Mouse (Mus musculus) kidney, embryonic 16.5 days (tissue): Measurements from ENCODE around the gene Ubtd2. TPM values are rescaled to one million over a fixed set of nuclear protein-coding genes. Genes with fewer than 3 reads are reported as not detected.
A peak's percentile ranks its signal among the peaks of the same experiment; 100 is the strongest.

Experiments used
- ATAC-seq: fragments of 200-750 bp; cut with Nextera tagmentation; 2 replicates; pipeline ENCODE4 v1.8.0; 2017; ENCODE audit warnings: moderate TSS enrichment; ENCODE audit not compliant: low FRiP score, low TSS enrichment
- H3K27ac ChIP-seq: fragments of 300-500 bp; sonication (generic); 2 replicates; pipeline ENCODE4 v1.5.1; 2014; ENCODE audit warnings: low read length
- H3K27me3 ChIP-seq: fragments of 300-500 bp; sonication (generic); 2 replicates; pipeline ENCODE4 v1.6.1; 2014; ENCODE audit warnings: low read length, control low read depth, mixed read lengths; ENCODE audit not compliant: insufficient read depth
- H3K36me3 ChIP-seq: fragments of 300-500 bp; sonication (generic); 2 replicates; pipeline ENCODE4 v1.6.1; 2014; ENCODE audit warnings: low read length, control low read depth, mixed read lengths; ENCODE audit not compliant: insufficient read depth
- H3K4me1 ChIP-seq: fragments of 300-500 bp; sonication (generic); 2 replicates; pipeline ENCODE4 v1.6.1; 2014; ENCODE audit warnings: low read length, control low read depth, mixed read lengths; ENCODE audit not compliant: insufficient read depth
- H3K4me2 ChIP-seq: fragments of 300-500 bp; sonication (generic); replicated peaks from 2 replicates; pipeline ENCODE4 v1.6.1; 2014; ENCODE audit warnings: low read depth, low read length
- H3K4me3 ChIP-seq: fragments of 300-500 bp; sonication (generic); 2 replicates; pipeline ENCODE4 v1.5.1; 2014; ENCODE audit warnings: mild to moderate bottlenecking, low read length
- H3K9ac ChIP-seq: fragments of 300-500 bp; sonication (generic); replicated peaks from 2 replicates; pipeline ENCODE4 v1.6.1; 2014; ENCODE audit warnings: low read length
- H3K9me3 ChIP-seq: fragments of 300-500 bp; sonication (generic); 2 replicates; pipeline ENCODE4 v1.6.1; 2016; ENCODE audit warnings: low read length, control low read depth
- whole genome bisulfite sequencing: fragments of 180-500 bp; shearing (Covaris S2); extraction: QIAGEN DNeasy Blood & Tissue Kit; methylation state at CpG from one replicate; pipeline ENCODE4 v1.1.7; 2014; 5-methylcytosine and 5-hydroxymethylcytosine counted together
- polyA plus RNA-seq: library from polyadenylated mRNA; unstranded; fragments of >200 nt; fragmentation: Nextera tagmentation; extraction: Ambion mirVana; gene quantifications from 2 replicates; pipeline ENCODE4 v1.2.1, GENCODE M21; 2015

Ubtd2 gene
- polyA plus RNA-seq, 1 experiment from 2014 or later: 45.6 TPM

DNA sequence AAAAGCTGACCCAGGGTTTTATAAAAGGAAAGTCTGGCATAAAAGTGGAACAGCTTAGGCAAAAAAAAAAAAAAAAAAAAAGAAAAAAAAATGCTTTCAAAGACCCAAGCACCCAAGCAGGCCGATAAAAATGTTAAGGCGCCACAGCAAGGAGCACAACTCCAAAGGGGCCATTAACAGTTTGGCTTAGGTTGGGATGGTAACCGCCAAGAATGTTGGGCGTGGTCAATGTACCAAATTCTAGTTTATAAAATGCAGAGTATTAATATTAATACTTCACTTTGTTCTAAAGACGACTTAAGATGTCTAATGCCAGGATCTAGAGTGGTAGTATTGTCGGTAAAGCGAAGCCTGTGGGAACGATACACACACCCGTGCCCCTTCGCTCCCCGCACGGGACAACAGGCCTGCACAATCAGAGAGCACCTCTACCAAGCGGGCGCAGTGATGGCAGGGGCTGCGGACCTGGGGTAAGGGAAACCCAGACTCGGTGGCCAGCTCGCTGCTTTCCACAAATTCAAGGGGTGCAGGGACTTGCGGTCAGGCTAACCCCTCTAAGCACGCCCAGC, 855 bp upstream of the Ubtd2 start:
- no peak; the same call in 1 of the 2 replicates for ATAC-seq
- Histone ChIP-seq H3K36me3 (no peaks in the 10 kb centered on the region), H3K9ac (peak overlapping the region; percentile 98), H3K4me2 (peak overlapping the region; percentile 98), H3K4me3 (peak overlapping the region; percentile 95), H3K4me1 (peaks cover 11% of the 10 kb centered on the region), H3K27ac (peak overlapping the region; percentile 98), H3K27me3 (no peaks in the 10 kb centered on the region), H3K9me3 (no peaks in the 10 kb centered on the region)
- WGBS: 4% methylated on average over 19 of the region's 19 CpGs

- Histone ChIP-seq H3K4me1 (peaks cover 9% of the 10 kb centered on the region), H3K36me3 (no peaks in the 10 kb centered on the region), H3K4me3 (peak overlapping the region; percentile 95), H3K4me2 (peak overlapping the region; percentile 98), H3K9me3 (no peaks in the 10 kb centered on the region), H3K9ac (peak overlapping the region; percentile 98), H3K27me3 (no peaks in the 10 kb centered on the region), H3K27ac (peak overlapping the region; percentile 98)
- peak; percentile 56 for ATAC-seq
- under 1% methylated on average over 58 of the region's 58 CpGs for WGBS
Measured at GRCm38 (mm10) chr11:32455507-32456141, 454 bp downstream of the Ubtd2 start.

GRCm38 (mm10) chr11:32456356-32456755, 1.2 kb downstream of the Ubtd2 start:
- no peak for ATAC-seq
- Histone ChIP-seq H3K36me3 (no peaks in the 10 kb centered on the region), H3K4me3 (peak overlapping the region; percentile 95), H3K27me3 (no peaks in the 10 kb centered on the region), H3K9ac (peak overlapping the region; percentile 98), H3K27ac (peak overlapping the region; percentile 98; the same call in 1 of the 2 replicates), H3K9me3 (no peaks in the 10 kb centered on the region), H3K4me1 (peaks cover 9% of the 10 kb centered on the region), H3K4me2 (peak overlapping the region; percentile 98)
- 3% methylated on average over 6 of the region's 6 CpGs for WGBS

GRCm38 (mm10) chr11:32464282-32464681, 9.1 kb downstream of the Ubtd2 start:
- Histone ChIP-seq H3K4me3 (no peak overlapping the region), H3K9me3 (no peaks in the 10 kb centered on the region), H3K27me3 (no peaks in the 10 kb centered on the region), H3K36me3 (no peaks in the 10 kb centered on the region), H3K4me1 (no peaks in the 10 kb centered on the region), H3K27ac (no peak overlapping the region), H3K4me2 (no peak overlapping the region), H3K9ac (no peak overlapping the region)
- 61% methylated on average over 2 of the region's 2 CpGs for WGBS
- no peak for ATAC-seq

DNA sequence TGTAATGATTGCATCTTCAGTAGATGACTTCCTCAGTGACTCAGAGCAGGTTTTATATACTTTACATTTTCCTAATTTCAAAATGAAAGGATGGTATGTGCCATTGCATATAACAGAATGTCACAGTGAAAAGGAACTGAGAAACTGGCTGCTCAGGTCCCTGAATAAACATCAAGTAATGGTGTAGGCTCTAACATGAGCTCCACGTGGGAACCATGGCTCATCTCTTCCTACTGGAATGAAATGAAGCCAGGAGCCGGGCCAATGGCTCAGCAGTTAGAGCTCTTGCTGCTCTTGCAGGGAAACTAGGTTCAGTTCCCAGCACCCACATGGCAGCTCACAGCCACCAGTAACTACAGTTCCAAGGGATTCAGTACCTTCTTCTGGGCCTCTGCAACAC, 16.8 kb downstream of the Ubtd2 start:
- Histone ChIP-seq H3K4me2 (no peak overlapping the region), H3K27ac (no peak overlapping the region), H3K9me3 (no peaks in the 10 kb centered on the region), H3K27me3 (no peaks in the 10 kb centered on the region), H3K4me1 (no peaks in the 10 kb centered on the region), H3K4me3 (no peak overlapping the region), H3K9ac (no peak overlapping the region), H3K36me3 (no peaks in the 10 kb centered on the region)
- WGBS: 51% methylated on average over 2 of the region's 2 CpGs
- no peak for ATAC-seq

- Histone ChIP-seq H3K27me3 (no peaks in the 10 kb centered on the region), H3K36me3 (no peaks in the 10 kb centered on the region), H3K4me1 (no peaks in the 10 kb centered on the region), H3K9me3 (no peaks in the 10 kb centered on the region), H3K9ac (no peak overlapping the region), H3K4me3 (no peak overlapping the region), H3K4me2 (no peak overlapping the region), H3K27ac (no peak overlapping the region)
- no peak for ATAC-seq
- WGBS: 77% methylated on average over 3 of the region's 3 CpGs
Measured at GRCm38 (mm10) chr11:32474725-32475124, 19.6 kb downstream of the Ubtd2 start.

- Histone ChIP-seq H3K4me2 (no peak overlapping the region), H3K4me1 (no peaks in the 10 kb centered on the region), H3K27me3 (no peaks in the 10 kb centered on the region), H3K36me3 (no peaks in the 10 kb centered on the region), H3K9ac (no peak overlapping the region), H3K27ac (no peak overlapping the region), H3K9me3 (no peaks in the 10 kb centered on the region), H3K4me3 (no peak overlapping the region)
- no peak for ATAC-seq
- WGBS: 86% methylated on average over 5 of the region's 5 CpGs
Measured at GRCm38 (mm10) chr11:32475487-32476236, 20.5 kb downstream of the Ubtd2 start.

GRCm38 (mm10) chr11:32481525-32481924, 26.4 kb downstream of the Ubtd2 start:
- Histone ChIP-seq H3K4me1 (no peaks in the 10 kb centered on the region), H3K27ac (no peak overlapping the region), H3K9me3 (no peaks in the 10 kb centered on the region), H3K36me3 (no peaks in the 10 kb centered on the region), H3K4me2 (no peak overlapping the region), H3K27me3 (no peaks in the 10 kb centered on the region), H3K9ac (no peak overlapping the region), H3K4me3 (no peak overlapping the region)
- ATAC-seq: no peak
- 74% methylated on average over 2 of the region's 2 CpGs for WGBS

DNA sequence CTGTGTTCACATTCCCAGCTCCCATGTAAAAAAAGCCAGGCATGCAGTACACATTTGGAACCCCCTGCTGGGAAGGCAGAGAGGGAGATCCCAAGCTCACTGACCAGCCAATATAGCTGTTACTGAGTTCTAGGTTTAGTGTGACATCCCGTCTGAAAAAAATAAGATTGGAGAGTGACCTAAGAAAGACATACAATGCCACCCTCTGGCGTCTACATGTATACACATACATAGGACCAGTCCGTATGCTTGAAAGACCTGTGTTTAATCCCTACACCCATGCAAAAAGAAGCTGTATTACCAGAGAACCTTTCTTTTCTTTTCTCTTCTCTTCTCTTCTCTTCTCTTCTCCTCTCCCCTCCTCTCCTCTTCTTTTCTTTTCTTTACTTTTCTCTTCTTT, 30.1 kb downstream of the Ubtd2 start:
- Histone ChIP-seq H3K4me1 (peaks cover 22% of the 10 kb centered on the region), H3K27me3 (no peaks in the 10 kb centered on the region), H3K4me3 (no peak overlapping the region), H3K27ac (no peak overlapping the region), H3K9me3 (no peaks in the 10 kb centered on the region), H3K4me2 (no peak overlapping the region), H3K36me3 (no peaks in the 10 kb centered on the region), H3K9ac (no peak overlapping the region)
- 65% methylated on average over 3 of the region's 3 CpGs for WGBS
- ATAC-seq: no peak

GRCm38 (mm10) chr11:32486621-32487020, 31.5 kb downstream of the Ubtd2 start:
- H3K4me3 ChIP-seq: no peak overlapping the region
- no peaks in the 10 kb centered on the region for H3K9me3 ChIP-seq
- H3K27ac ChIP-seq: no peak overlapping the region
- no peak for ATAC-seq
- H3K4me2 ChIP-seq: no peak overlapping the region
- WGBS: 32% methylated on average over 3 of the region's 3 CpGs
- peaks cover 26% of the 10 kb centered on the region for H3K4me1 ChIP-seq
- no peaks in the 10 kb centered on the region for H3K36me3 ChIP-seq
- no peaks in the 10 kb centered on the region for H3K27me3 ChIP-seq
- no peak overlapping the region for H3K9ac ChIP-seq
